Mouse (Mus musculus) cortical plate, adult 2 months (tissue): ENCODE data around the gene Nr2f6. TPM values are rescaled to one million over a fixed set of nuclear protein-coding genes. Genes with fewer than 3 reads are reported as not detected.
"Not testable (repeated sequence)": the region's sequence is repeated elsewhere in the genome, so short reads cannot be mapped to it uniquely, and the experiment has no call there.

Experiments used
- H3K27ac ChIP-seq: fragments of 200-500 bp; 2 replicates; pipeline ENCODE4 v1.5.1; 2012; ENCODE audit warnings: low read length, control low read depth, inconsistent platforms; ENCODE audit not compliant: insufficient read depth
- H3K4me1 ChIP-seq: fragments of 200-500 bp; 2 replicates; pipeline ENCODE4 v1.6.1; 2011; ENCODE audit warnings: low read length; ENCODE audit not compliant: control insufficient read depth, insufficient read depth
- H3K4me3 ChIP-seq: fragments of 200-500 bp; 2 replicates; pipeline ENCODE4 v1.5.1; 2011; ENCODE audit warnings: mild to moderate bottlenecking, low read length, control low read depth; ENCODE audit not compliant: insufficient read depth
- CTCF ChIP-seq: fragments of 200-500 bp; IDR thresholded peaks from 2 replicates; pipeline ENCODE4 v1.5.1; 2011; ENCODE audit warnings: mild to moderate bottlenecking, control low read depth, low read length; ENCODE audit not compliant: insufficient read depth; ENCODE audit errors: extremely low read depth
- POLR2A ChIP-seq: fragments of 200-500 bp; IDR thresholded peaks from 2 replicates; pipeline ENCODE4 v1.6.1; 2011; ENCODE audit warnings: mild to moderate bottlenecking, low read length, control low read depth; ENCODE audit not compliant: insufficient read depth; ENCODE audit errors: extremely low read depth
- polyA plus RNA-seq: library from polyadenylated mRNA; depleted of rRNA; stranded (reverse); fragments of >200 nt; gene quantifications from 2 replicates; pipeline ENCODE4 v1.2.3, GENCODE M21; 2012

Gene Nr2f6
- polyA plus RNA-seq, 1 experiment = 38.9 TPM

DNA sequence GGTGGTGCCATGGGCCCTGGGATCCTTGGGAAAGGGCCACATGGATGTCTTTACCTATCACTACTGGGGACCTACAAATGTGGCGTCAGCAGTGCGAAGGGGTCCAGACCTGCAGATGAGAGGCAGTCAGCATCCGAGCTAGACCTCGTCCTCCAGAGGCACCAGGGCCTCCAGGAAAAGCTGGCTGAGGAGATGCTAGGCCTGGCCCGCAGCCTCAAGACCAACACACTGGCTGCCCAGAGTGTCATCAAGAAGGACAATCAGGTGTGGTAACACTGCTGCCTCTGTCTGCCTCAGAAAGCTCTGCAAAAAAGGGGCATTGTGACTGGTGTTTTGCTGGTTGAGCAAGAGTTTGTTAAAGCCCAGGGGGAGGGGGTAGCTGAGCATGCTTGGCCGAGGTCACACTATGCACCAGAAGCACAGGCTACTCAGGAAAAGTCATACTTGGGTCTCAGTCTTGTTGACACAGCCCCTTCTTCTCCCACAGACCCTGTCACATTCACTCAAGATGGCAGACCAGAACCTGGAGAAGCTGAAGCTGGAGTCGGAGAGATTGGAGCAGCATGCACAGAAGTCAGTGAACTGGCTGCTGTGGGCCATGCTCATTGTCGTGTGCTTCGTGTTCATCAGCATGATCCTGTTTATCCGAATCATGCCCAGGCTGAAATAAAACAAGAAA, 12.6 kb downstream of the Nr2f6 start:
- Histone ChIP-seq H3K4me1 (no peaks in the 10 kb centered on the region; the same call in 1 of the 2 replicates), H3K4me3 (no peak overlapping the region)
- no peak for TF ChIP-seq POLR2A
- no peak for TF ChIP-seq CTCF

DNA sequence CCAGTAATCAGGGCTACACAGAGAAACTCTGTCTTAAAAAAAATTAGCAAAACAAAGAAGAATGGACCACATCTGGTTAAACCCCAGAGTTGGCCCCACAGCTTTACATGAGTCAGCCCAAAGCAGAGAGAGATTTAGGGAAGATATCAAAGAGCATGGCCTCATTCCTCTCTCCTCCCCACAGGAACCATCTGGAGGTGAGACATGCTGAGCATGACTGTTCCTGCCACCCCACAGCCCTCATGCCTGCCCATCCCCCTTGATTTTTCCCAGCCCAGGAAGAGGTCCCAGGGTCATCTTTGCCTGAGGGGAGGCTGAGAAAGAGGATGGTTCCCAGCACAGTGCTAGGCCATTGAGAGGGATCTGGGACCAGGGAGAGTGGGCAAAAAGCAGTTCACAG, 13.4 kb downstream of the Nr2f6 start:
- H3K27ac ChIP-seq = no peak overlapping the region
- no peak for TF ChIP-seq CTCF
- TF ChIP-seq POLR2A = no peak

More for the DNA sequence above, 12.6 kb downstream of the Nr2f6 start:
- no peak overlapping the region for H3K27ac ChIP-seq

DNA sequence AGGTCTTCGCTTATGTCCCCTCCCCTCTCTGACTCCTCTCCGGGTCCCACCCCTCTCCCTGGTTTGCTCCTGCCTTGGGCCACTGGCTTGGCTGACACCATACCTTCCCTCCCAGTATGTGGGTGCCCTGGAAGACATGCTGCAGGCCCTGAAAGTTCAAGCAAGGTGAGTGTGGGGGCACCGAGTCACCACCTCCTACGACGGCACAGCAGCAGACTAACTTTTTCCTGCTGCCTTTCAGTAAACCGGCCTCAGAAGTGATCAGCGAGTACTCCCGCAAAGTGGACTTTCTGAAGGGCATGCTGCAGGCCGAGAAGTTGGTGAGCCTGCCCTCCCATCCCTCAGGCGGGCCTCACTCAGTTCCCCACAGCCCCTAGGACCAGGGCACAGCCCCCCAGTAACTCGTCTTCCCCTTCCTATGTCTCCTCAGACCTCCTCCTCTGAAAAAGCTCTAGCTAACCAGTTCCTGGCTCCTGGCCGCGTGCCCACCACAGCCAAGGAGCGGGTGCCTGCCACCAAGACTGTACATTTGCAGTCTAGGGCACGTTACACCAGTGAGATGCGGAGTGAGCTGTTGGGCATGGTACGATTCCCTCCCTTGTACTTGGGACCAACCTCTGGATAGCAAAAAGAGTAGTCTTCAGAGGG, 14.1 kb downstream of the Nr2f6 start:
- peak overlapping the region; percentile 89 for H3K27ac ChIP-seq
- peak overlapping the region; percentile 53 for H3K4me3 ChIP-seq
- H3K4me1 ChIP-seq = no peaks in the 10 kb centered on the region; the same call in 1 of the 2 replicates
- no peak for TF ChIP-seq CTCF
- no peak for TF ChIP-seq POLR2A

More for the DNA sequence above, 13.4 kb downstream of the Nr2f6 start:
- no peaks in the 10 kb centered on the region; the same call in 1 of the 2 replicates for H3K4me1 ChIP-seq
- no peak overlapping the region; the same call in 1 of the 2 replicates for H3K4me3 ChIP-seq

- Histone ChIP-seq H3K4me1 (no peaks in the 10 kb centered on the region; the same call in 1 of the 2 replicates), H3K4me3 (peak within 1 kb of the TSS; percentile 53), H3K27ac (peak within 1 kb of the TSS; percentile 89)
- peak; percentile 72 for TF ChIP-seq POLR2A
- no peak for TF ChIP-seq CTCF
These were observed 14.8 kb downstream of the Nr2f6 start, which contains the start of gene Use1 for GRCm38 (mm10) chr8:71366771-71367528. TSS of gene Use1 (plus strand) at chr8:71366848.

GRCm38 (mm10) chr8:71358026-71358425, 23.7 kb downstream of the Nr2f6 start:
- H3K4me1 ChIP-seq = no peaks in the 10 kb centered on the region
- no peak overlapping the region for H3K4me3 ChIP-seq
- no peak overlapping the region for H3K27ac ChIP-seq
- TF ChIP-seq POLR2A (no peak), CTCF (no peak)

DNA sequence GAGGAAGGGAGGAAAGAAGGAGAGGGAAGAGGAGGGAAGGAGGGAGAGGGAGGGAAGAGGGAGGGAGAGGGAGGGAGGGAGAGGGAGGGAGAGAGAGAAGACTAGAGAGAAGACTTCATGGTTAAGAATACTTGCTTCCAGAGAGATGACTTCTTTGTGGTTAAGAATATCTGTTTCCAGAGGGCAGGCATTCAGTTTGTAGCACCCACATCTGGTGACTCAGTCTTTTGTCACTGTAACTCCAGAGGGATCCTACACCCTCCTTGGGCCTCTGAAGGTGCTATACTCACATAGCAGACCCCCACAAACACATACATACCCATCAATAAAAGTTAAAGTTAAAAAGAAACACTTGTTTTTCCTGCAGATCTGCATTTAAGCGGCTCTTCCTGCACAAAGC, 30.2 kb downstream of the Nr2f6 start:
- no peak overlapping the region for H3K27ac ChIP-seq
- TF ChIP-seq POLR2A (no peak), CTCF (no peak)
- no peaks in the 10 kb centered on the region for H3K4me1 ChIP-seq
- no peak overlapping the region for H3K4me3 ChIP-seq

DNA sequence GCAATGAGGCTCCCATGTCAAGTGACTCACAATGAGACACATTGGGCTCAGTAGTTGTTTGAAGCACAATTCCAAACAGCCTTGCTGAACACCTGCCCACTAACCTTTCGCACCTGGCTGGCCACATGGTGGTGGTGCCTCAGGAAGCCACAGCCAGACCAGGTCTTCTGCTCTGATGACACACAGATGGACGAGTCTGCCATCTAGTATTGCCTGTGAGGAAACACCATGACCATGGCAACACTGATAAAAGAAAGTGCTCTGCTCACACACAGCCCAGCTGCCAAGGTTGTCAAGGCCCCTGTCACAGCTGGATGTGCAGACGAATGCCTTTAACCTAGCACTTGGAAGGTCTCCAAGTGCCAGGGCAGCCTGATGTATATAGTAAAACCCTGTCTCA, 30.6 kb downstream of the Nr2f6 start:
- Histone ChIP-seq H3K27ac (no peak overlapping the region), H3K4me1 (no peaks in the 10 kb centered on the region), H3K4me3 (no peak overlapping the region)
- no peak for TF ChIP-seq CTCF
- no peak for TF ChIP-seq POLR2A

GRCm38 (mm10) chr8:71346581-71346980, 35.2 kb downstream of the Nr2f6 start:
- Histone ChIP-seq H3K4me1 (no peaks in the 10 kb centered on the region), H3K27ac (no peak overlapping the region), H3K4me3 (no peak overlapping the region)
- TF ChIP-seq CTCF (no peak), POLR2A (no peak)

- TF ChIP-seq CTCF (peak; percentile 34; the same call in 1 of the 2 replicates), POLR2A (no peak)
- Histone ChIP-seq H3K27ac (no peak overlapping the region), H3K4me3 (no peak overlapping the region), H3K4me1 (no peaks in the 10 kb centered on the region)
These were observed 41.1 kb downstream of the Nr2f6 start for GRCm38 (mm10) chr8:71340625-71341024.

GRCm38 (mm10) chr8:71337834-71338233, 43.9 kb downstream of the Nr2f6 start:
- not testable (repeated sequence) for H3K27ac ChIP-seq, H3K4me3 ChIP-seq, H3K4me1 ChIP-seq
